Mouse (Mus musculus) naive thymus-derived CD4-positive, alpha-beta T cell, adult 2 months (primary cell): ENCODE measurements at regions not wholly inside any gene's neighbourhood (a gene's known extent, or its start where the extent isn't known, plus 50 kb on each side); places are given as distances from the start of the nearest gene placed in this dataset.

Source experiments
- DNase-seq: peaks from one replicate; pipeline ENCODE4 v3.0.0-alpha.2; 2011; ENCODE audit warnings: low read depth

DNA sequence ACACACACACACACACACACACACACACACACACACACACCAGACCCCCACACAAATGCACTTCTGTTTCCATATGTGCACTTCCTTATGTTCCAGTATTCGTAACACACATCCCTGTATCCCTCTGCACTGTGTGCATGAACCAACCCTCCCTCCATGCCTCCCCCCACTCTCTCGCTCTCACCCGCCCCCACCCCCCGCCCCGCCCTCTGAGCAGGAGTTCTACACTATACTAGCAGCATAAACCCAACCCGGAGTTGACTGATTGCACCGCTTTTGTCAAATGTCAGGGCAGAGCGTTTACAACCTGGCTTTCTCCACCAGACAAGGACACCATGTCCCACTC lies 81.5 kb upstream of the Zmiz1 start:
- no peak for DNase-seq

DNA sequence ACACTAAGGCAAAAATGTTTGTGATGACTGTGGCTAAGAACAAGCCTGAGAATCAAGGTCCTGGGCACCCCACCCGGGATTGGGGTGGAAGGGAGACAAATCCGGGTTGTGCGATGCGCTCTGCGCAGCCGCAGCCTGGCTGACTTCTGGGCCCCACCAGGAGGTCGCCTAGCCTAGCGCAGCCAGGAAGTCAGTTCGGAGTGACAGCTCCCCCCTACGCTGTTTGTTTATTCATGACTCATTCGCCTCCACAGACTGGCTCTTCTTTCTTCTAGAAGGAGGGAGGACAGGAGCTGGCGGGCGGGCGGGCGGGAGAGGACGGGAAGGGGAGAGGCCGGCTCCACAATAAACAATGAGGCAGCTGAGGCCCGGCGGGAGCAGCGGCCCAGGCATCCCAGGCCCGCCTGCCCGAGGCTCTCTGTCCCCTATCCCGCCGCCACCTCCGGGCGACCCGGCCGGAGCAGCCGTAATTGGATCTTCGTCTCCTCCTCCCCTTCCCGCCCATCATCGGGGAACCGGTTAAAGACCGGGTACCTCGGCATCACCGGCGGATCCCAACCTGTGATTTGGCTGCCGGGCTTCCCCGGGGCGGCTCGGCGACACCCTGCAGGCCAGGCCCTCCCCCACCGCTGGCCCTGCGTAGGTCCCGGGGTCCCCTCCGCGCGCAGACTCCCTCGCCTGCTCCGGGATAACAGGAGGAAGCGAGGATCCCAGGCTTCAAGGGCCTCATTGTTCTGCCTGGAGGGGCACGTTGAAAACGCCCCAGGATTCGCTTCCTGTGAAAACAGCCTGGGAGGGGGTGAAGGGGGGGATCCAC lies 80.9 kb upstream of the Zmiz1 start:
- DNase-seq = peak; percentile 91

DNA sequence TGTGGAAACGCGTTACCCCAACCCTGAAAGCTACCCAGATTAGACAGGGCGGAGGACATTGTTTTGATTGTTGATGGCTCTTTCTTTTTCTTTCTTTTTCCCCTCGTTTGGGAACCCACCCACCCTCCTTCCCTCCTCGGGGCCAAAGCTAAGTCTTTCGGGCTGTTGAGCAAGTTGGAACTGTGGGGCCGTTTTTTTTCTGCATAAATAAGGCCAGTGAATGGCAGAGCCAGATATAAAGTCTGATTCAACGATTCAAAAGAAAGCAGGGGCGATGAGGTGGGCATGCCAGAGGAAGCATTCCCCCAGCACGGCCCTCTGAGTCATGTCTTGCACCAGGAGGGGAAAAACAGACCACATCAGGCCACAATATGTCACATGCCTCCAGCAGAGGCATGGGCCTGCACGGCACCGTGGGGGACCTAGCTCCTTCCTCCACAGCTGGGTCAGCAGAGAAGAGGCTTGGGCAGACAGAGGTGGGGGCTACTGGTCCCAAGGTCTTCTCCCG lies 80.2 kb upstream of the Zmiz1 start:
- peak; percentile 57 for DNase-seq

DNA sequence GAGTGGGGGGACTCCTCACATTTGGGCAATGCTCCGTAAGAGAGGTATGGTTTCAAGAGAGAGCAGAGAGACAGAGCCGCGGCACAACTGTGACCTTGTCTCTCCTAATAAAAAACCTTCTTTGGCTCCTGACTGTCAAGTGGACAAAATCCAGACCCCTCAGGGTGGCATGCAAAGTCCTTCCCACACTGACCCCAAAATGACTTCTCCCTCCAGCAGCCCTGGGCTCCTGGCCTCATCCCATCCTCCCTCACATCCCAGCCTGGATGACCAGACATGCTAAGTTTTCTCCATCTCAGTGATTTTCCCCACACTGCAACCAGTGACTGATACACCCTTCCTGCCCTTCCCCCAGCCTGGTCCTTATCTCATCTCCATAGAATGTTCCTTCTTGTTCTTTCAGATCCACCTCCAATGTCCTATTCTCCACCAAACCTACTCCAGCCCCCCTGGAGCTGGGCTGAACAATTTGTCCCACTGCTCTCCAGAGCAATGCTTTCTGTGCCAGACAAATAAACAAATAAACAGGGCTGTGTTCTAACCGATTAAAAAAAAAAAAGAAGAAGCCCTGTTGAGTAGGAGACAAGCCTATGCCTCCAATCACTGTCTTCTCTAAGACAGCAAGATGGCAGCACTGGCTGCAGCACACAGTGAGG lies 75.7 kb upstream of the Zmiz1 start:
- DNase-seq = no peak

DNA sequence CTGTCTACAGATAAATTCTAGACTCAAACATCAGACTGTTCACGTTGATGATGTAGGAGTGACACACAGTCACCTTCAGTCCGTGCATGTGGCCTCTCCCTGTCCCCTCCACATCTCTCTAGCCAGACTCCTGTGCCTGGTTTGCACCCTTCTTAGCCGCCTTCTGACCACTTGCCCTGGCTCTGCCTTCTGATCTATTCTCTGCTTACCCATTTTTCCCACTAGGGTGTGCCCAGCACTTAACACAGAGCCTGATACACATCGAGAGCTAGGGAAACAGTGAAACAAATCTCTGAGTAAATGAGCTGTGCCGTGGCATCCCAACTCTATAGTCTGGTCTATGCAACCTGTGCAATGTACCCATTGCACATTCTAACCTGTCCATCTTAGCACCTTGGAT lies 73.3 kb upstream of the Zmiz1 start:
- DNase-seq = no peak

DNA sequence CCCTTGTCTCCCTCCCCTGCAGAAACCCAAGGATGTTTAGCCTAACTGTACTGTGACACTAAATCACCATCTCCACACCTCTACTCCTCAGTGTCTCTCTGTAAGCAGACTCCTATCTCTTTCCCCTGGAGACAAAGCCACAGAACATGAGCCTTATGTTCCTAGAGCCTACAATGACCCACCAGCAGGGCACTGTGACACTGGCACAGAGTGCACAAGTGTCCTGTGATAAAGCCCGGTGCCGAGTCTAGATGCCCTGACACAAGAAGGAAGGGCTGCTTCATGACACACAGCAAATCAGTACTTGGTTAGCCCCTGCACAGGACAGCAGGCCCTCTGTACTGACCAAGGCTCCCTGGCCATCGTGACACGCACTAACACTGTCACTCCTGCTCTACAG lies 71.2 kb upstream of the Zmiz1 start:
- no peak for DNase-seq

DNA sequence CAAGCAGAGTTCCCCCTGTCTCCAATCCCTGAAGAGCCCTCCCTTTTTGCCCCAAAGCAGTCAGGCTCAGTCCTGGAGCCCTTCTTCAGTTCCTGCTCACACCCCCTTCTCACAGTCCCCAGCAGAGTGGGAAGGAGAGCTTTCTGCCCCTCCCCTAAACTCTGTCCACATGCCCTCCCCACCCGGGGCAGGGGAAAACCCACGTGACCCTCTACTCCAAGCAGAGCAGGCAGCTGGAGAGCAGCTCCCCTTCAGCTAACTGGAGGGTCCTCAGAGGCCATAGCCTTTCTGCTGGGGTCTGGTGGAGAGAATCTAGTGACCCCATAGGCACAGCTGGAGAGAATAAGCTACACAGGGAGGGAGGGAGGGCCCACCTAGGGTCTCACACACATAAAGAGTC lies 69.7 kb upstream of the Zmiz1 start:
- no peak for DNase-seq

DNA sequence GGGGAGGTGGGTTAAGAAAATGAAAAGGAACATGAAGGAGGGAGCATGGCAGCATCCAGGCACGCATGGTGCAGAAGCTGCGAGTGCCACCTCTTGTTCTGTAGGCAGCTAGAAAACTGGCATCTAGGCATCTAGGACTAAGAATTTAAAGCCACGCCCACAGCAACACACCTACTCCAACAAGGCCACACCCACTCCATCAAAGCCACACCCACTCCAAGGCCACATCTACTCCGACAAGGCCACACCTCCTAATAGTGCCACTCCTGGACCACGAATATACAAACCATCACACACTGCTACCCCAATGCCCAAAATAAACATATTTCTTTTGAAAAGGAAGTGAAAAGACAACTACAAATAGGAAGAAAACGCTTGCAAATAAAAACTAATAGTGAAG lies 66.6 kb upstream of the Zmiz1 start:
- DNase-seq = peak; percentile 46

DNA sequence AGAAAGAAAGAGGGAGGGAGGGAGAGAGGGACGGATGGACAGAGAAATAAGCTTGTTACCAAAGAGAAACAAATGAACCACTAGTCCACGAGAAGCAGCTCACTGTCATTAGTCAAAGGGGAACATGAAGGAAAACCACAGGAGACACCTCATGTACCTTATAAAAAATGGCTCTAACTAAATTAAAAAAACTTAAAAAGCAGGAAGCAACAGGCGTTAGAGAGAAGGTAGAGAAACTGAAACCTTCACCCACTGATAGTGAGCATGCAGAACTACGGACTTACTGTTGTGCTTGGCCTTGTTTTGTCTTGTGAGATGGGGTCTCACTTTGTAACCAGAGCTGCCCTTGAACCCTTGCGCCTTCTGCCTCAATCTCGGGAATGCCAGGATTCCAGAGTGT lies 66.0 kb upstream of the Zmiz1 start:
- no peak for DNase-seq

DNA sequence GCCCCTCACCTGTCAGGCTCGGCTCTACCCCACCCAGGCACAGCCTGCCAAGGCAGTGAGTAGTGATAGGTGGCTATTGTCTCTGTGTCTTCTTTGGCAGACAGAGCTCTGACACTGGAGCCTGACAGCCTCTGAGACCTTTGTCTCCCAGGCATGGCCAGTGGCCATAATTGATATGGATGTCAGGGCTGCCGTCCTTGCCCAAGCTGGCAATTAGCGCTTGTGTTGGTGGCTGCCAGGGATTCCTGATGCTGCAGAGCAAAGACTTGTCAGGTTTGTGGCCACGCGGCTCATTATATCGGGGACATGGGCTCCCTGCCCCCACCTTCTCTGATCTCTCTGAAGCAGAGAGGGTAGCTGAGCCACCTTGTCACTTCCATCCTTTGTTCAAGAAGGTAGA lies 64.1 kb upstream of the Zmiz1 start:
- no peak for DNase-seq

DNA sequence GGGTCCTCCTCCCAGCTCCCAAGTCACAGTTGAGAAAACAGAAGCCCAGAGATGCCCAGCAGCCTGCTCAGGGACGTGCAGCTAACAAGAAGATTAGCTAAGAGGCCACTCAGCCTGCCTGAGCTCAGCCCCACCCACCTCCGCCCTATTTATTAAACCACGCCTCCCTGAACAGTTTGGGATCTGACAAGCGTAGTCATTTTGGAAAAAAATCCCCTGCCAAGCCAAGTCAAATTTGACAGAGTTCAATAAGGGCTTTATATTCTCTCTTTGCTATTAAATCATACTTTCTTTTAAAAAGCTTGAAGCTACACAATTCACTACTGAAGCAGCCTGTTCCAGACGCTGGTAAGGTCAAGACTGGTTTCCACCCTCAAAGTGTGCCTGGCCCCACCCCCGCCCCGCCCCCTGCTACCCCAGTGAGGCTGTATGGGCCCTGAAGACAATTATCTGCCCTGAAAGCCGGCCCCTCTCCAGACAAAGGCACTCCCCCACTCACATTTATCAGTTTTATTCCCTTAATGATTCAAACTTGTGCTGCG lies 61.9 kb upstream of the Zmiz1 start:
- DNase-seq = no peak

DNA sequence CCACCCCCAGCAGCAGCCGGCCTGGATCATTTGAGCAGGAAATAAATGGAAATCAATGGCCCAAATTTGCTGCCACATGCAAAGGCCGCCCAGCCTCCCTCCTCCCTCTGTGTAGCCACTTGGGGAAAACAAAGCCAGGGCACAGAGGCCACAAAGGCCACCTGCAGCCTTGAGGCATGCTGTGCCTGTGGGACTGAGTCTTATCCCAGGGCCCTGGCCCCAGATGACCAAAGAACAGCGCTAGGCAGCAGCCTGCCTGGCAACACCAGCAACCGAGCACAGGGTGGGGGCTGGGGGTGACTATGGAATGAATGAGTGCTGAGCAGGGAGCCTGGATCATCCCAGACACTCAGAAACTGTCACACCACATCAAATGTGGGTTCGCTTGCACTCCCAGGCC lies 61.2 kb upstream of the Zmiz1 start:
- DNase-seq = no peak

DNA sequence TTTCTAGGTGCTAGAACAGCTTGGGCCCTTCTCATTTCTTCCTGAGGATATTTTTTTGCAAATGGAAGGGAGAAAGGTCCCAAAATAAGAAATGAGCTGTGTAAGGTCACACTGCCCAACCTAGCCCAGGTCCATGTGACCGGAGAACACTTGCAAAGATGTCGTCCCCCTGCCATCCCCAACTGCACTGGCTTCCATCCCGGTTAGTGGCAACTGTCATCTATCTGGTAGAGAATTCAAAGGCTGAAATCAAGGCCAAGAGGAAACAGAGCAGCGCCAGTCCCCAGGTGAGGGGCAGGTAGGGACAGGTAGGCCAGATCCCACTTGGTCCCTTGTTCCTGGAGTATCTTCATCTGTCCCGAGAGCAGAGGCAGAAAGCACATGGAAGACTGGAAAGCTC lies 60.2 kb upstream of the Zmiz1 start:
- DNase-seq = no peak

DNA sequence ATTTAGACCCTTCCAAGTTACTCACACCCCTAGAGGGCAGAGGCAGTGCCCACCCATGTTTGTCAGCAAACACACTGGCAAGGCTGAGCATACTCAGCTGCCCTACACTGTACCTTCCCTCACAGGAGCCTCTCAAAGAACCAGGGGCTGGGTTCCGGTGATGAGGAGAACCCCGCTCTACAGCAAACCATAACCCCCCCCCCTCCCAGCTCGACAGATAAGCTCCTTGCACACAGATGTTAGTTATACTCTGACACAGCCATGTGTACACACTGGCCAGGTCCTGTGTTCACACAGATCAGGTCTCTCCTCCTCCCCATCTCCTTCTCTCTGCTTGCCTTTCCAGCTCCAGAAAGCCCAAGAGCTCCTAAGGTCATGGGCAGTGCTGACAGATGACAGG lies 59.7 kb upstream of the Zmiz1 start:
- DNase-seq = no peak

DNA sequence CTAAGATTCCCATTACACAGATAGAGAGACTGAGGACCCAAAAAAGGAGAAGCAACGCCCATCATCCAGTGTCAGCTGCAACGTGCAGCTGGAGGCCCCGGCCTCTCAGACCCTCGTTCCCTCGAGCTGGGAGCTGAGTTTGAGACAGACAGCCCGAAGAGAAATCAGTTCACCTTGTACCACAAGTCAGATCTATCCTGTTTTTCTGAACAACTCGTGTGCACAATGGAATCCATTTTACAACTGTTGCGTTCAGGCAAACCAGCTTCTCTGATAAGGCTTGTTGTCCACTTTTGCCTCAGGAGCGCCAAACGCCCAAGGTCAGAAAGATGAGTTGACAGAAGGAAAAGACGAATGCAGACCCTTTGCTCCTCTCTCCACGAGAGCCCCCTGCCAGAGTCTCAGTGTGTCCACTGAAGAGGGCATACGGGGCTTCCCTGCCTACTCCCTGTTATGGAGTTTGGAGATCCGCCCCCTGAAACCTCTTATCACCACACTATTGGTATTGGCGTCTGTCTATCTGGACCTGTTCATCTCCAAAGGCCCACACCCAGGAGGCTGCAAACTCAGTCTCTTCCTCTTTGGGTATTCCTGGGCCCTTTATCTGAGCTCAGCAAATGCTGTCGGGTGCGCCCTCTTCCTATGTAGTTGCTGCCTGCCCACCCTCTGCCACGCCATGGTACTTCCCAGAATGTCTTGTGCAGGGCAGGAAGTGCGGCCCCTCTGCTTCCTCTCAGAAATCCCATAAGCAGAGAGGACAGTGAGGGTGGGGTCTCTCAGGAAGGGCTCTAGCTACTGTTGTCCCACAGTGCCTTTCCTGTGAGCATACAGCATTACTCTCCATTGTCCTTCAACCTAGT lies 57.7 kb upstream of the Zmiz1 start:
- no peak for DNase-seq

DNA sequence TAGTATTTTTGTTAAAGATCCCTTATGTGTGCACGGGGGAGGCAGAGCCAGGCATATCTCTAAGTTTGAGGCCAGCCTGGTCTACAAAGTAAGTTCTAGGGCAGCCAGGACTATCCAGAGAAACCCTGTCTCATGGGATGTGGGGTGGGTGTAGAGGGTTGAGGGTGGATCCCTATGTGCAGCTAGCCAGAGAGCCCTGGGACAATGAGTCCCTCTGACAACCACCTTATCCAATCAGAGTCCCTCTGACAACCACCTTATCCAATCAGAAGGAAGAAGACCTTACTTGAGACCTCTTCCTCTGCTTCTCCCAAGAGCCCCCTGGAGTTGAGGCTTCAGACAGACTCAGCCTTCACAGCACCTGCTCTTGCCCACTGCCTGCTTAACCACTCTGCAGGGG lies 56.6 kb upstream of the Zmiz1 start:
- DNase-seq = no peak

DNA sequence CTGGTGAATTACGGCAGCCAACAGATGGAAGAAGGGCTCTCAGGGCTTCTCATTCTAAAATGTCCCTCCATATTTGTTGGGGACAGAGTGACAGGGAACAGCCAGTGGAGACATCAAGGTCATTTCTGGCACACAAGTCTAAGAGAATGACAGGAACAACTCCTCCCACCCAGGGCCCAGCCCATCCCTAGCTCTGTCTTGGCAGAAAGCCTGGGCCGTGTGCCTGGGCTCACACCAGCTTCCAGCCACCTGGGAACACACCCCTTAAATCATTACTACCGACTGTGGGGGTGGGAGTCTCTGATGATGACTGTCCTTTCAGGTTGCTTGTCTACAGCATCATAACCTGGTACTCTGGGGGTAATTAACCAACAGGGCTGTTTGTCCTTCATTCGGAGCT lies 53.8 kb upstream of the Zmiz1 start:
- DNase-seq = no peak

DNA sequence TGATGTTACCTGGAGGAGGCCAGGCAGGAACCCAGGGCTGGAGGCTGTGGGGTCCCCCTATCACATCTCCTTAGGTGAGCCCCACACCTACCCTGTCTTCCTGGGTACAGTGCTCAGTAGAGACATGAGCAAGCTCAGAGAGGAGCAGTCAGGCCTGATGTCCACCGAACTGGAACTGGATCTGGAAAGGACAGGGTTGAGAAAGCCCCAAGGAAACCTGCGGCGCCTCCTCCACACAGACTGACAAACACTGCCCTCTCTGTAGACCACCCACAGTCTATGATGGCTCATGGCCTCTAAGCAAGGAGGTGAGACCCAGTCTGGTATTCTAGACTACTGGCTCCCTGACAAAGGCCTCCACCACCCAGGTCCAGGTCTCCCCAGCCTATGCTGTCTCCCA lies 52.9 kb upstream of the Zmiz1 start:
- DNase-seq = no peak

DNA sequence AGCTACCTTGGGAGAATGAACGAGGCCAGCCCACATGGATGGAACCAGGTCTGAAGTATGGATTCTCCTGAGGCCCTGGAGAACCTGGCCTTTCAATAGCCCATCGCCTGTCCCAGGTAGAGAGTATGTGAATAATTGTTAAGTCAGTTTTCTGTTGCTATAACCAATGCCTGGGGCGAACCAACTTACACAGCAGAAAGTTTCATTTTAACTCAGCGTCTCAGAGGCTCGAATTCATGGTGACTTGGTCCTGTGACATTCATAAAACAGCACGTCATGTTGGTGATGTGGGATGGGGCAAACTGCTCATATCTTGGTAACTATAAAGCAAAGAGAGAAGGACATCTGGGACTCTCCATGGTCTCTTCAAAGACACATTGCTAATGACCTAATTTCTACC lies 52.4 kb upstream of the Zmiz1 start:
- DNase-seq = no peak

DNA sequence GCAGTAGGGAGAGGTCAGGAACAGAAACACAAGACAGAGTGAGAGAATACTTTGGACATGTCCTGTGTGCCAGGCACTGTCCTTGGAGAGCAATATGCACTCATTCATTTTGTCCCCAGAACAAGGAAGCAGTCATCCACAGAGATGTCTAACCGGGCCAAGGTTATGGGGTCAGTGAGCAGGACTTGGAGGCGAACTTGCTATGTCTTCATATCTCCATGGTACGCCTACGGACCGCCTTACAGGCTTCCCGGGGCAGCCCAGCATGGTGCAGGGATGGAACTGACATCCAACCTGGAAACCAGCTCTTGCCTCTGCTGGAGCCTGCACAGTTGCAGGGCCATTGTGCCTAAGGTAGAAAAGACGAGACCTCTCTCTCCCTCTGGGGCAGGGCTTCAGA lies 51.9 kb upstream of the Zmiz1 start:
- DNase-seq = no peak
